Mouse (Mus musculus): ENCODE results near the gene Vmn1r4. TPM values are rescaled to one million over a fixed set of nuclear protein-coding genes. Genes with fewer than 3 reads are reported as not detected.

The Vmn1r4 gene
- polyA plus RNA-seq, 1 experiment from 2014 or later: 0.38 TPM

DNA sequence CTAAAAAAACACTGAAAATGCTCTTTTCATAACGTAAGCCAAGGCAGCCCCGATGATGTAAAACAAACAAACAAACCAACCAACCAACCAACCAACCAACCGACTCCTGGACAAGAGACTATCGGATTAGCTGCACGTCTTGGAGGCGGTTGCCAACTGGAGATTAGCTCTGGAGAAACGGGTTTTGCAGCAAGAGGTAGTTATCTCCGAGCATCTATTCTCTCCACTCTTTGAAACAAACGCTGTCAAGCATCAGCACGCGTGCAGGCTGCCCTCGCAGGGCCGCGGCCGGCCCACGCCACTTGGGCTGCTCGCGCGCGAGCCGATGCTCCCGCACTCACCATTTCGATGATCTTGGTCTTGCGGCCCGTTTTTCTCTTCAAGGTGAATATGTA, 487 bp upstream of the Vmn1r4 start:
- Histone ChIP-seq H3K27ac (replicated peaks; ENCODE audit: low read depth, low read length) (peak overlapping the region; percentile 80; the same call in 1 of the 2 replicates), H3K4me1 (ENCODE audit: control insufficient read depth, insufficient read depth, low read length) (no peaks in the 10 kb centered on the region), H3K36me3 (ENCODE audit: control insufficient read depth, insufficient read depth, low read length) (no peaks in the 10 kb centered on the region), H3K9me3 (ENCODE audit: control insufficient read depth, low read length) (peaks cover 3% of the 10 kb centered on the region; the same call in 1 of the 2 replicates), H3K27me3 (replicated peaks; ENCODE audit: control insufficient read depth, insufficient read depth, low read length) (no peaks in the 10 kb centered on the region), H3K4me2 (ENCODE audit: low read depth, low read length) (peak overlapping the region; percentile 57), H3K4me3 (ENCODE audit: low read depth, low read length) (peak overlapping the region; percentile 72), H3K9ac (ENCODE audit: low read depth, low read length) (peak overlapping the region; percentile 75)
- 1% methylated on average over 23 of the region's 25 CpGs for WGBS
- ATAC-seq (ENCODE audit: low read depth): no peak
- DNase-seq (ENCODE audit: low spot score): peak; percentile 85

GRCm38 (mm10) chr6:56931648-56932415, 8.0 kb downstream of the Vmn1r4 start:
- Histone ChIP-seq H3K4me2 (ENCODE audit: low read depth, low read length) (no peak overlapping the region), H3K4me1 (ENCODE audit: control insufficient read depth, insufficient read depth, low read length) (no peaks in the 10 kb centered on the region), H3K9me3 (ENCODE audit: control insufficient read depth, low read length) (peaks cover 3% of the 10 kb centered on the region; the same call in 1 of the 2 replicates), H3K4me3 (ENCODE audit: low read depth, low read length) (no peak overlapping the region), H3K27me3 (replicated peaks; ENCODE audit: control insufficient read depth, insufficient read depth, low read length) (no peaks in the 10 kb centered on the region), H3K27ac (replicated peaks; ENCODE audit: low read depth, low read length) (no peak overlapping the region), H3K9ac (ENCODE audit: low read depth, low read length) (no peak overlapping the region), H3K36me3 (ENCODE audit: control insufficient read depth, insufficient read depth, low read length) (no peaks in the 10 kb centered on the region)
- ATAC-seq (ENCODE audit: low read depth): no peak
- DNase-seq (ENCODE audit: low spot score): no peak
- WGBS: 60% methylated on average over 4 of the region's 4 CpGs

- ATAC-seq (ENCODE audit: low read depth) (no peak), DNase-seq (ENCODE audit: low spot score) (no peak)
- H3K36me3 ChIP-seq (ENCODE audit: control insufficient read depth, insufficient read depth, low read length): no peaks in the 10 kb centered on the region
- H3K4me3 ChIP-seq (ENCODE audit: low read depth, low read length): no peak overlapping the region
- 72% methylated on average over 2 of the region's 2 CpGs for WGBS
- no peak overlapping the region for H3K4me2 ChIP-seq (ENCODE audit: low read depth, low read length)
- H3K27me3 ChIP-seq (replicated peaks; ENCODE audit: control insufficient read depth, insufficient read depth, low read length): no peaks in the 10 kb centered on the region
- H3K9me3 ChIP-seq (ENCODE audit: control insufficient read depth, low read length): peaks cover 3% of the 10 kb centered on the region; the same call in 1 of the 2 replicates
- H3K9ac ChIP-seq (ENCODE audit: low read depth, low read length): no peak overlapping the region
- no peak overlapping the region for H3K27ac ChIP-seq (replicated peaks; ENCODE audit: low read depth, low read length)
- H3K4me1 ChIP-seq (ENCODE audit: control insufficient read depth, insufficient read depth, low read length): no peaks in the 10 kb centered on the region
Observed at GRCm38 (mm10) chr6:56932464-56932863, 8.6 kb downstream of the Vmn1r4 start.

- H3K36me3 ChIP-seq (ENCODE audit: control insufficient read depth, insufficient read depth, low read length): no peaks in the 10 kb centered on the region
- no peaks in the 10 kb centered on the region for H3K9me3 ChIP-seq (ENCODE audit: control insufficient read depth, low read length)
- 87% methylated on average over 4 of the region's 4 CpGs for WGBS
- DNase-seq (ENCODE audit: low spot score) (no peak), ATAC-seq (ENCODE audit: low read depth) (no peak)
- no peak overlapping the region for H3K4me2 ChIP-seq (ENCODE audit: low read depth, low read length)
- no peaks in the 10 kb centered on the region for H3K4me1 ChIP-seq (ENCODE audit: control insufficient read depth, insufficient read depth, low read length)
- H3K27me3 ChIP-seq (replicated peaks; ENCODE audit: control insufficient read depth, insufficient read depth, low read length): no peaks in the 10 kb centered on the region
- no peak overlapping the region for H3K9ac ChIP-seq (ENCODE audit: low read depth, low read length)
- no peak overlapping the region for H3K27ac ChIP-seq (replicated peaks; ENCODE audit: low read depth, low read length)
- no peak overlapping the region for H3K4me3 ChIP-seq (ENCODE audit: low read depth, low read length)
Observed at GRCm38 (mm10) chr6:56934366-56934765, 10.6 kb downstream of the Vmn1r4 start.

GRCm38 (mm10) chr6:56956436-56956835, 32.6 kb downstream of the Vmn1r4 start:
- Histone ChIP-seq H3K36me3 (ENCODE audit: control insufficient read depth, insufficient read depth, low read length) (no peaks in the 10 kb centered on the region), H3K4me1 (ENCODE audit: control insufficient read depth, insufficient read depth, low read length) (no peaks in the 10 kb centered on the region), H3K27ac (replicated peaks; ENCODE audit: low read depth, low read length) (no peak overlapping the region), H3K9me3 (ENCODE audit: control insufficient read depth, low read length) (no peaks in the 10 kb centered on the region), H3K27me3 (replicated peaks; ENCODE audit: control insufficient read depth, insufficient read depth, low read length) (no peaks in the 10 kb centered on the region), H3K4me3 (ENCODE audit: low read depth, low read length) (no peak overlapping the region), H3K9ac (ENCODE audit: low read depth, low read length) (no peak overlapping the region), H3K4me2 (ENCODE audit: low read depth, low read length) (no peak overlapping the region)
- WGBS: 76% methylated on average over 5 of the region's 5 CpGs
- ATAC-seq (ENCODE audit: low read depth) (no peak), DNase-seq (ENCODE audit: low spot score) (no peak)

DNA sequence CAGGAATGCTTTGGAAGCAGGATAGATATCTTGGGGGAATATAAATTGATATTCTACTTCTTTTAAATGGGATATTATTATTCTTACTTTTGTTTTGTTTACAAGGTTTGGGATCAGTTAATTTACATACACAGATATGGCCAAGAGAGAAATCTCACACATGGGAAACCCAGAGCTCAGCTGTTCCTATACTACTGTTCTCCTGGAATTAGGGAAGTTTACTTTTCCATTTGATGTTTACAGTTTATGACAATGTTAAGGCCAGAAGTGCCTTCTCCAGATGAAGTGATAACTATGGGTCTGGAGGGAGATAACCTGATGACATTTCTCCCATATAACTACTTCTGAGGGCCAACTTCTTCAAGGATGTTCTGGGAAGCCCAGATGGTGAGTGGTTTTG, 46.2 kb downstream of the Vmn1r4 start, which contains the start of gene Vmn1r5:
Gene Vmn1r5 (plus strand): TSS at position 301 of the 400 bp plus-strand sequence.
- H3K4me1 ChIP-seq (ENCODE audit: control insufficient read depth, insufficient read depth, low read length): no peaks in the 10 kb centered on the region
- H3K36me3 ChIP-seq (ENCODE audit: control insufficient read depth, insufficient read depth, low read length): no peaks in the 10 kb centered on the region
- H3K27me3 ChIP-seq (replicated peaks; ENCODE audit: control insufficient read depth, insufficient read depth, low read length): no peaks in the 10 kb centered on the region

GRCm38 (mm10) chr6:56996943-56997342, 73.1 kb downstream of the Vmn1r4 start, which contains the start of gene Vmn1r6:
Gene Vmn1r6 (plus strand): TSS chr6:56997243.
- H3K9me3 ChIP-seq (ENCODE audit: control insufficient read depth, low read length): no peaks in the 10 kb centered on the region
- no peak within 1 kb of the TSS for H3K4me2 ChIP-seq (ENCODE audit: low read depth, low read length)
- no peaks in the 10 kb centered on the region for H3K4me1 ChIP-seq (ENCODE audit: control insufficient read depth, insufficient read depth, low read length)
- WGBS: 81% methylated on average over 2 of the region's 2 CpGs
- no peaks in the 10 kb centered on the region for H3K36me3 ChIP-seq (ENCODE audit: control insufficient read depth, insufficient read depth, low read length)
- DNase-seq (ENCODE audit: low spot score): no peak
- H3K4me3 ChIP-seq (ENCODE audit: low read depth, low read length): no peak within 1 kb of the TSS
- no peak for ATAC-seq (ENCODE audit: low read depth)
- H3K27ac ChIP-seq (replicated peaks; ENCODE audit: low read depth, low read length): no peak within 1 kb of the TSS
- no peak within 1 kb of the TSS for H3K9ac ChIP-seq (ENCODE audit: low read depth, low read length)
- no peaks in the 10 kb centered on the region for H3K27me3 ChIP-seq (replicated peaks; ENCODE audit: control insufficient read depth, insufficient read depth, low read length)

More for the DNA sequence above, 46.2 kb downstream of the Vmn1r4 start, which contains the start of gene Vmn1r5:
- no peak for DNase-seq (ENCODE audit: low spot score)
- H3K9ac ChIP-seq (ENCODE audit: low read depth, low read length): no peak within 1 kb of the TSS
- H3K4me2 ChIP-seq (ENCODE audit: low read depth, low read length): no peak within 1 kb of the TSS
- no peak within 1 kb of the TSS for H3K27ac ChIP-seq (replicated peaks; ENCODE audit: low read depth, low read length)
- ATAC-seq (ENCODE audit: low read depth): no peak
- H3K4me3 ChIP-seq (ENCODE audit: low read depth, low read length): no peak within 1 kb of the TSS
- no peaks in the 10 kb centered on the region for H3K9me3 ChIP-seq (ENCODE audit: control insufficient read depth, low read length)
